Mouse (Mus musculus) kidney, adult 2 months (tissue): ENCODE measurements around the gene Ccdc15. TPM values are rescaled to one million over a fixed set of nuclear protein-coding genes. Genes with fewer than 3 reads are reported as not detected.

Source experiments
- DNase-seq: peaks from one replicate; pipeline ENCODE4 v3.0.0; 2021
- H3K27ac ChIP-seq: fragments of 200-500 bp; 2 replicates; pipeline ENCODE4 v1.5.1; 2012; ENCODE audit warnings: low read depth, low read length, control low read depth, inconsistent platforms; ENCODE audit not compliant: insufficient read depth
- H3K27me3 ChIP-seq: fragments of 200-500 bp; replicated peaks from 2 replicates; pipeline ENCODE4 v1.6.1; 2012; ENCODE audit warnings: mild to moderate bottlenecking, moderate library complexity, low read length, inconsistent platforms; ENCODE audit not compliant: control insufficient read depth, insufficient read depth
- H3K36me3 ChIP-seq: fragments of 200-500 bp; 2 replicates; pipeline ENCODE4 v1.6.1; 2012; ENCODE audit warnings: mild to moderate bottlenecking, moderate library complexity, low read length, inconsistent platforms; ENCODE audit not compliant: control insufficient read depth, insufficient read depth
- H3K4me1 ChIP-seq: fragments of 200-500 bp; 2 replicates; pipeline ENCODE4 v1.6.1; 2011; ENCODE audit warnings: low read length; ENCODE audit not compliant: control insufficient read depth, insufficient read depth
- H3K4me3 ChIP-seq: fragments of 200-500 bp; 2 replicates; pipeline ENCODE4 v1.5.1; 2011; ENCODE audit warnings: mild to moderate bottlenecking, low read depth, low read length, control low read depth; ENCODE audit not compliant: insufficient read depth
- CTCF ChIP-seq: fragments of 200-500 bp; conservative IDR thresholded peaks from 2 replicates; pipeline ENCODE4 v1.5.1; 2011; ENCODE audit warnings: low read depth, mild to moderate bottlenecking, control low read depth, low read length, moderate library complexity, mixed read lengths; ENCODE audit not compliant: insufficient read depth, insufficient read length
- POLR2A ChIP-seq: fragments of 200-500 bp; IDR thresholded peaks from one replicate; pipeline ENCODE4 v1.6.1; 2011; ENCODE audit warnings: low read depth, low read length, control low read depth
- WGBS: fragments of 180-500 bp; shearing (Covaris S2); methylation state at CpG from one replicate; pipeline ENCODE4 v1.1.7; 2018; 5-methylcytosine and 5-hydroxymethylcytosine counted together
- polyA plus RNA-seq: library from polyadenylated mRNA; depleted of rRNA; stranded (reverse); fragments of >200 nt; gene quantifications from 2 replicates; pipeline ENCODE4 v1.2.3, GENCODE M21; 2012; rRNA removed

Gene Ccdc15
- polyA plus RNA-seq, result 0.64 TPM in 2 replicates

GRCm38 (mm10) chr9:37347988-37348642, at the start of gene Ccdc15:
Gene Ccdc15, minus strand, starts transcription at chr9:37348432.
- Histone ChIP-seq H3K4me3 (peak within 1 kb of the TSS; percentile 95), H3K4me1 (no peaks in the 10 kb centered on the region; the same call in 1 of the 2 replicates), H3K36me3 (no peaks in the 10 kb centered on the region), H3K27ac (peak within 1 kb of the TSS; percentile 91), H3K27me3 (no peaks in the 10 kb centered on the region)
- under 1% methylated on average over 41 of the region's 41 CpGs for WGBS
- TF ChIP-seq POLR2A (peak; percentile 72), CTCF (no peak)
- peak; percentile 98 for DNase-seq

- Histone ChIP-seq H3K36me3 (no peaks in the 10 kb centered on the region), H3K27ac (no peak overlapping the region), H3K4me1 (no peaks in the 10 kb centered on the region), H3K4me3 (no peak overlapping the region), H3K27me3 (no peaks in the 10 kb centered on the region; the same call in 1 of the 2 replicates)
- 67% methylated on average over 8 of the region's 8 CpGs for WGBS
- DNase-seq, result no peak
- TF ChIP-seq POLR2A (no peak), CTCF (no peak)
These were observed 45.4 kb upstream of the Ccdc15 start for GRCm38 (mm10) chr9:37393482-37394131.

- 90% methylated on average over 2 of the region's 2 CpGs for WGBS
These were observed 43.8 kb upstream of the Ccdc15 start for GRCm38 (mm10) chr9:37392071-37392470.

GRCm38 (mm10) chr9:37390891-37391290, 42.7 kb upstream of the Ccdc15 start:
- no peaks in the 10 kb centered on the region for H3K36me3 ChIP-seq
- H3K27ac ChIP-seq, result no peak overlapping the region
- 82% methylated on average over 2 of the region's 2 CpGs for whole genome bisulfite sequencing
- no peak overlapping the region for H3K4me3 ChIP-seq
- H3K4me1 ChIP-seq, result no peaks in the 10 kb centered on the region
- H3K27me3 ChIP-seq, result no peaks in the 10 kb centered on the region; the same call in 1 of the 2 replicates
- no peak for DNase-seq
- no peak for TF ChIP-seq POLR2A
- no peak for TF ChIP-seq CTCF

More at GRCm38 (mm10) chr9:37392071-37392470, 43.8 kb upstream of the Ccdc15 start:
- Histone ChIP-seq H3K36me3 (no peaks in the 10 kb centered on the region), H3K27ac (no peak overlapping the region), H3K27me3 (no peaks in the 10 kb centered on the region; the same call in 1 of the 2 replicates), H3K4me1 (no peaks in the 10 kb centered on the region), H3K4me3 (no peak overlapping the region)
- TF ChIP-seq CTCF (no peak), POLR2A (no peak)
- no peak for DNase-seq

- H3K27ac ChIP-seq, result 0 out of 2 replicates have a peak overlapping the region, but pooled peaks have one; percentile 21
- H3K4me3 ChIP-seq, result peak overlapping the region; percentile 57
- no peaks in the 10 kb centered on the region for H3K27me3 ChIP-seq
- H3K4me1 ChIP-seq, result no peaks in the 10 kb centered on the region
- TF ChIP-seq POLR2A, result no peak
- peak; percentile 48; the same call in 1 of the 2 replicates for TF ChIP-seq CTCF
- H3K36me3 ChIP-seq, result no peaks in the 10 kb centered on the region
- WGBS, result 5% methylated on average over 54 of the region's 54 CpGs
- peak; percentile 51 for DNase-seq
These were observed 36.3 kb upstream of the Ccdc15 start for GRCm38 (mm10) chr9:37384284-37385182.

- Histone ChIP-seq H3K36me3 (no peaks in the 10 kb centered on the region), H3K27me3 (no peaks in the 10 kb centered on the region), H3K4me3 (no peak overlapping the region), H3K4me1 (no peaks in the 10 kb centered on the region), H3K27ac (no peak overlapping the region)
- DNase-seq, result no peak
- TF ChIP-seq POLR2A (no peak), CTCF (no peak)
- 94% methylated on average over 6 of the region's 6 CpGs for WGBS
These were observed 34.9 kb upstream of the Ccdc15 start for GRCm38 (mm10) chr9:37383161-37383560.
